Mouse (Mus musculus) erythroblast, embryonic 14.5 days (primary cell): ENCODE data around the gene Tfap4.

ENCODE experiments used
- GATA1 ChIP-seq: IDR thresholded peaks from 2 replicates; pipeline ENCODE4 v1.6.1; 2012; ENCODE audit warnings: low read length, inconsistent platforms, mixed read lengths
- TAL1 ChIP-seq: IDR thresholded peaks from 3 replicates; pipeline ENCODE4 v1.6.1; 2012; ENCODE audit warnings: low read length, inconsistent platforms, mixed read lengths

- no peak for TF ChIP-seq TAL1
- no peak for TF ChIP-seq GATA1
Observed at GRCm38 (mm10) chr16:4521735-4522530, 37.7 kb downstream of the Tfap4 start.
